Mouse (Mus musculus): Measurements from ENCODE around the gene Ciita.

The Ciita gene

GRCm38 (mm10) chr16:10468201-10468600, 11.7 kb upstream of the Ciita start:
- in situ Hi-C loops (cut with MboI; ENCODE audit: unreplicated experiment in 2 of 2) = no loop called here

GRCm38 (mm10) chr16:10471950-10472349, 7.9 kb upstream of the Ciita start:
- in situ Hi-C loops (cut with MboI; ENCODE audit: unreplicated experiment in 2 of 2) = no loop called here

- in situ Hi-C loops (cut with MboI; ENCODE audit: unreplicated experiment in 2 of 2) = no loop called here
Measured at GRCm38 (mm10) chr16:10474956-10475355, 4.9 kb upstream of the Ciita start.

GRCm38 (mm10) chr16:10475919-10476318, 3.9 kb upstream of the Ciita start:
- in situ Hi-C loops (cut with MboI; ENCODE audit: unreplicated experiment in 2 of 2) = no loop called here

- in situ Hi-C loops (cut with MboI; ENCODE audit: unreplicated experiment in 2 of 2) = no loop called here
Measured at GRCm38 (mm10) chr16:10482343-10482742, 2.5 kb downstream of the Ciita start.

GRCm38 (mm10) chr16:10486993-10487392, 7.1 kb downstream of the Ciita start:
- in situ Hi-C loops (cut with MboI; ENCODE audit: unreplicated experiment in 2 of 2) = no loop called here

- in situ Hi-C loops (cut with MboI; ENCODE audit: unreplicated experiment in 2 of 2) = no loop called here
Measured at GRCm38 (mm10) chr16:10487895-10488493, 8.1 kb downstream of the Ciita start.

- in situ Hi-C loops (cut with MboI; ENCODE audit: unreplicated experiment in 2 of 2) = no loop called here
Measured at GRCm38 (mm10) chr16:10488769-10489481, 9.1 kb downstream of the Ciita start.

GRCm38 (mm10) chr16:10489483-10489882, 9.6 kb downstream of the Ciita start:
- in situ Hi-C loops (cut with MboI; ENCODE audit: unreplicated experiment in 2 of 2) = no loop called here

GRCm38 (mm10) chr16:10489904-10490457, 10.1 kb downstream of the Ciita start:
- in situ Hi-C loops (cut with MboI; ENCODE audit: unreplicated experiment in 2 of 2) = no loop called here

GRCm38 (mm10) chr16:10490503-10491150, 10.8 kb downstream of the Ciita start:
- in situ Hi-C loops (cut with MboI; ENCODE audit: unreplicated experiment in 2 of 2) = no loop called here

- in situ Hi-C loops (cut with MboI; ENCODE audit: unreplicated experiment in 2 of 2) = no loop called here
Measured at GRCm38 (mm10) chr16:10491716-10492115, 11.9 kb downstream of the Ciita start.

GRCm38 (mm10) chr16:10492587-10492986, 12.7 kb downstream of the Ciita start:
- in situ Hi-C loops (cut with MboI; ENCODE audit: unreplicated experiment in 2 of 2) = no loop called here

- in situ Hi-C loops (cut with MboI; ENCODE audit: unreplicated experiment in 2 of 2) = no loop called here
Measured at GRCm38 (mm10) chr16:10495824-10496298, 16.0 kb downstream of the Ciita start.

GRCm38 (mm10) chr16:10498096-10498602, 18.3 kb downstream of the Ciita start:
- in situ Hi-C loops (cut with MboI; ENCODE audit: unreplicated experiment in 2 of 2) = no loop called here

- in situ Hi-C loops (cut with MboI; ENCODE audit: unreplicated experiment in 2 of 2) = no loop called here
Measured at GRCm38 (mm10) chr16:10499122-10499521, 19.3 kb downstream of the Ciita start.

- in situ Hi-C loops (cut with MboI; ENCODE audit: unreplicated experiment in 2 of 2) = loop anchor here in 1 of 2 experiments (25.0 kb wide), 1 partner anchor 1665 kb away; the partner anchor contains the start of gene 1810013L24Rik
Measured at GRCm38 (mm10) chr16:10501865-10502264, 22.0 kb downstream of the Ciita start.

- in situ Hi-C loops (cut with MboI; ENCODE audit: unreplicated experiment in 2 of 2) = loop anchor here in 1 of 2 experiments (25.0 kb wide), 1 partner anchor 1666 kb away; the partner anchor contains the start of gene 1810013L24Rik
Measured at GRCm38 (mm10) chr16:10503058-10503457, 23.2 kb downstream of the Ciita start.

- in situ Hi-C loops (cut with MboI; ENCODE audit: unreplicated experiment in 2 of 2) = loop anchor here in 1 of 2 experiments (25.0 kb wide), 1 partner anchor 1670 kb away; the partner anchor contains the start of gene 1810013L24Rik
Measured at GRCm38 (mm10) chr16:10507445-10507844, 27.6 kb downstream of the Ciita start.

- in situ Hi-C loops (cut with MboI; ENCODE audit: unreplicated experiment in 2 of 2) = loop anchor here in 1 of 2 experiments (25.0 kb wide), 1 partner anchor 1671 kb away; the partner anchor contains the start of gene 1810013L24Rik
Measured at GRCm38 (mm10) chr16:10508691-10509090, 28.8 kb downstream of the Ciita start.
